Mouse (Mus musculus) C2C12 (cell line): ENCODE results near the gene Amotl2. TPM values are rescaled to one million over a fixed set of nuclear protein-coding genes. Genes with fewer than 3 reads are reported as not detected.
A peak's percentile ranks its signal among the peaks of the same experiment; 100 is the strongest.

Source experiments
- H3K27me3 ChIP-seq: one replicate; pipeline ENCODE4 v1.6.1; 2011; ENCODE audit not compliant: control insufficient read depth, insufficient read depth, insufficient read length
- H3K36me3 ChIP-seq: one replicate; pipeline ENCODE4 v1.6.1; 2011; ENCODE audit not compliant: control insufficient read depth, insufficient read depth
- H3K4me3 ChIP-seq: one replicate; pipeline ENCODE4 v1.5.1; 2011; ENCODE audit warnings: mild to moderate bottlenecking, control low read depth; ENCODE audit not compliant: poor library complexity, insufficient read depth, severe bottlenecking
- H3K79me2 ChIP-seq: one replicate; pipeline ENCODE4 v1.6.1; 2011; ENCODE audit not compliant: control insufficient read depth, insufficient read depth
- H3K79me3 ChIP-seq: one replicate; pipeline ENCODE4 v1.6.1; 2011; ENCODE audit warnings: low read depth, control low read depth
- H3ac ChIP-seq: one replicate; pipeline ENCODE3; 2011; ENCODE audit warnings: low read depth; ENCODE audit not compliant: control insufficient read depth, insufficient read length
- CEBPB ChIP-seq: IDR thresholded peaks from one replicate; pipeline ENCODE4 v1.6.1; 2011; ENCODE audit warnings: low read depth, mild to moderate bottlenecking, control low read depth, moderate library complexity
- CTCF ChIP-seq: IDR thresholded peaks from one replicate; pipeline ENCODE4 v1.5.1; 2011; ENCODE audit not compliant: control insufficient read depth, insufficient read depth, insufficient read length
- FOSL1 ChIP-seq: IDR thresholded peaks from one replicate; pipeline ENCODE4 v1.8.0; 2011; ENCODE audit warnings: mild to moderate bottlenecking, low read length; ENCODE audit not compliant: poor library complexity, insufficient read depth, severe bottlenecking
- MAX ChIP-seq: IDR thresholded peaks from one replicate; pipeline ENCODE4 v1.6.1; 2011; ENCODE audit warnings: mild to moderate bottlenecking, control low read depth
- MYOD1 ChIP-seq: IDR thresholded peaks from one replicate; pipeline ENCODE4 v1.6.1; 2011; ENCODE audit warnings: low read depth; ENCODE audit not compliant: control insufficient read depth, insufficient read length
- MYOG ChIP-seq: IDR thresholded peaks from one replicate; pipeline ENCODE4 v1.6.1; 2011; ENCODE audit not compliant: control insufficient read depth, insufficient read length; ENCODE audit errors: extremely low read depth
- USF1 ChIP-seq: IDR thresholded peaks from one replicate; pipeline ENCODE4 v1.6.1; 2011; ENCODE audit warnings: low read depth, mild to moderate bottlenecking, control low read depth, moderate library complexity
- long read RNA-seq, 2 experiments: library from polyadenylated mRNA; unstranded; transcript quantifications; one replicate each; pipeline ENCODE4 v2.0.0; 2019 to 2020
- polyA plus RNA-seq: library from polyadenylated mRNA; unstranded; fragments of >200 nt; fragmentation: generic; extraction: Trizol; gene quantifications from one replicate; pipeline ENCODE4 v1.2.1, GENCODE M21; 2012; ENCODE audit warnings: missing spikeins

Amotl2 gene
- polyA plus RNA-seq, result 61.0 TPM
- long read RNA-seq, experiment 1, full-length matches to known transcripts, result 10 of 18 reads
- long read RNA-seq, experiment 1, partial matches to known transcripts, result 2 of 18 reads
- long read RNA-seq, experiment 1, other reads (novel, unspliced or antisense), result 6 of 18 reads
- long read RNA-seq, experiment 2, full-length matches to known transcripts, result 670 of 828 reads
- long read RNA-seq, experiment 2, partial matches to known transcripts, result 52 of 828 reads
- long read RNA-seq, experiment 2, other reads (novel, unspliced or antisense), result 106 of 828 reads

DNA sequence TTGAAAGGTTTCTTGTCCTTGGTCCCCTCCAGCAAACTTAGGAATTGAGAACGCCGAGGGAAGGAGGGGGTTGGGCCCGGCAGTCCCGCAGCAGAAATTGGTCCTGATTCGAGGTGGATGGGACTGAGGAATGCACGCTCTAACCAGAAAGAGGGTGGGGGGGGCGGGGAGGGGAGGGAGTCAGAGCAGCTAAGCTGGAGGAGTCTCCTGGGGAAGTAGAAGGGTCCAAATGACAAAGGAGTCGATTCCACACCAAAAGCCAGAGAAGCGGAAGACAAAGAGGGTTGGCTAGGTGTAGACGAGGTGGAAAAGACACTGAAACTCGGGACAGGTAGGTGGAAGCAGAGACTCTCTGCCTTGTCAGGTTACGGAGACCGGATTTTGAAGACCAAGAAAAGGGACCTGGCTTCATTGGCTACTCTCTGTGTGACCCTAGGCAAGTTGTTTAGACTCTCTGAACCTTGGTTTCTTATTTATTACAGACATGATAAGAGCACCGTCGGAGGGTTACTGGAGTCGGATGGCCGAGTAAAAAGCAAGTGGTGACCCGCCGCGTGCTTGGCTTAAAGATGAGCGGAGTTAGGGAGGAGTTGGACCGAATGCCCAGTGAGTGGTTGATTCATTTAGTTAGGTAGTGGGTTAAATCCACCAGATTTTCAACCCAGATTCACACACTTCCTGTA is at the start of gene Amotl2:
Gene Amotl2, plus strand, starts transcription at position 192 of the 683 bp plus-strand sequence.
- no peaks in the 10 kb centered on the region for H3K27me3 ChIP-seq
- H3K4me3 ChIP-seq, result peak within 1 kb of the TSS; percentile 89
- H3ac ChIP-seq, result peak within 1 kb of the TSS; percentile 52
- H3K79me3 ChIP-seq, result peaks cover 37% of the 10 kb centered on the region
- peaks cover 26% of the 10 kb centered on the region for H3K36me3 ChIP-seq
- no peak for TF ChIP-seq CTCF
- no peak for TF ChIP-seq FOSL1
- no peak for TF ChIP-seq CEBPB
- no peak for TF ChIP-seq MYOD1
- no peak for TF ChIP-seq MAX
- no peak for TF ChIP-seq USF1
- TF ChIP-seq MYOG, result no peak
- peaks cover 40% of the 10 kb centered on the region for H3K79me2 ChIP-seq

DNA sequence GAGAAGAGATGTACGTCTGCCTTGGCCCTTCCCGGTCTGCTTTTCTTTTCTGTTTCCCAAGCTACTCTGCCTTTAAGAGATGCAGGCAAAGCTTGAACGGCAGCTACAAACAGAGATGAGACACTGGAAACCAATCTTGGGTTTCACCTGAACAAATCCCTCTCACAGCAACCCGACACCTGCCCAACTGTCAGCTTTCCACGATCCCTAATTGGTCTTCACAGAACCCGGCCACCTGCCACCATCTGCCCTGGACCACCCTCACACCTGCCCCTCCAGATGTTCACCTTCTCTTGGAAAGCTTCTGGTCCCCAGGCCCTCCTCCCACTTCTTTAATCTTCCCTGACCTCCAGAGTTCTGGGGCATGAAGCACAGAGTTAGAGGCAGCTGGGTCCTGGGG is 48.4 kb upstream of the Amotl2 start:
- no peak for TF ChIP-seq USF1
- no peak for TF ChIP-seq MAX
- no peak for TF ChIP-seq MYOD1
- no peak for TF ChIP-seq MYOG
- TF ChIP-seq CEBPB, result no peak
- no peak for TF ChIP-seq CTCF
- no peak for TF ChIP-seq FOSL1
- Histone ChIP-seq H3K79me2 (no peaks in the 10 kb centered on the region), H3ac (no peak overlapping the region), H3K79me3 (no peaks in the 10 kb centered on the region), H3K27me3 (no peaks in the 10 kb centered on the region), H3K4me3 (no peak overlapping the region), H3K36me3 (no peaks in the 10 kb centered on the region)

DNA sequence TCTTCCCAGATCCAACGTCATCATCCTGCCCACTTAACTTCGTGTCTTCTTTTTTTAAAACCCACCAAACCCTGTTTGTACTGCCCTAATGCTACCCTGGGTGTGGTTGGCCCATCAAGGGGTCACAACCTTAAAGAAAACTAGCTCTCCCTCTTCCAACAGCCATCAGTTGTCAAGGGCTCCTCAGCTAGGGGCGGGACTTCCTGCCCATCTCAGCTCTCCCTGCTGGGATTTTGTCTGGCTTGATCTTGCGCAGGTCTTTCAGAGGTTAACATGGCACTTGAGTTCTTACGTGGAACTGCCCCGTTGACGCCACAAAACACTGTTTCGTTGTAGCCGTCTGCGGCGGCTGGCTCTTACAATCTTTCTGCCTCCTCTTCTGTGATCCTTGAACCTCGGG is 47.6 kb upstream of the Amotl2 start:
- no peak overlapping the region for H3ac ChIP-seq
- TF ChIP-seq MYOG (no peak), FOSL1 (no peak), MAX (no peak), MYOD1 (no peak), USF1 (no peak), CEBPB (no peak)
- H3K36me3 ChIP-seq, result no peaks in the 10 kb centered on the region
- H3K27me3 ChIP-seq, result no peaks in the 10 kb centered on the region
- no peak overlapping the region for H3K4me3 ChIP-seq
- no peaks in the 10 kb centered on the region for H3K79me3 ChIP-seq
- H3K79me2 ChIP-seq, result no peaks in the 10 kb centered on the region

DNA sequence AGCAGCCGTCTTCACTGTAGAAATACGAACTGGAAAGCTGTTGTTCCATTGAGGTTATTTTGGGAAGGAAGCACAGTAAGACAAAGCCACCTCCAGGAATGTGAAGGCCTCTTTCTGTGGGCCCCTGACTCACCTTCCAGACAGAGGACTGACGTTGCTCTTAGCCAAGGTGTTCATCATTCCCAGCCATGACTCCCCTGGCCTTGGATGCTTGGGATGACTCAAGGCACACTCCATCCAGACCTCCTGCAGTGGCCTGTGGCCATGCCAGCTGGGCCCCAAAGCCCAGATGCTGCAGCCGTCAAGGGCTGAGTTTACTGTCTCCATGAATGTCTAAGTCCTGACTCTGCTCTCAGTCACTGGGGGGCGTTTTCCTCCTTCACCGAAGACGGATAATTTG is 43.1 kb upstream of the Amotl2 start:
- peak; percentile 13 for TF ChIP-seq MYOD1
- no peak for TF ChIP-seq MYOG
- Histone ChIP-seq H3ac (no peak overlapping the region), H3K4me3 (no peak overlapping the region), H3K79me2 (no peaks in the 10 kb centered on the region), H3K27me3 (no peaks in the 10 kb centered on the region), H3K79me3 (no peaks in the 10 kb centered on the region), H3K36me3 (no peaks in the 10 kb centered on the region)

DNA sequence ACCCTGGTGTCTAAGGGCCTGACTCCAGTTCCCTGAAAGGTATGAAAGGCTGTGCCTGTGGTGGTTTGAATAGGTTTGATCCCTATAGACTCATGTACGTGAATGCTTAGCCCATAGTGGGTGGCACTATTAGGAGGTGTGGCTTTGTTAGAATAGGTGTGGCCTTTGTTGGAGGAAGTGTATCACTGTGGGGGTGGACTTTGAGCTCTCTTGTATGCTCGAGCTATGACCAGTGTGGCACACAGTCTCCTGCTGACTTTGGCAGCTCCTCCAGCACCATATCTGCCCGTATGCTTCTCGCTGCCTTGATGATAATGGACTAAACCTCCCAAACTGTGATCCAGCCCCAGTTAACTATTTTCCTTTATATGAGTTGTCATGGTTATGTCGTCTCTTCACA is 40.5 kb upstream of the Amotl2 start:
- H3K27me3 ChIP-seq, result no peaks in the 10 kb centered on the region
- H3K36me3 ChIP-seq, result no peaks in the 10 kb centered on the region
- H3K4me3 ChIP-seq, result no peak overlapping the region
- H3ac ChIP-seq, result no peak overlapping the region
- H3K79me3 ChIP-seq, result no peaks in the 10 kb centered on the region
- H3K79me2 ChIP-seq, result no peaks in the 10 kb centered on the region
- TF ChIP-seq FOSL1, result no peak
- no peak for TF ChIP-seq CTCF
- TF ChIP-seq USF1, result no peak
- no peak for TF ChIP-seq MYOG
- TF ChIP-seq MAX, result no peak
- no peak for TF ChIP-seq CEBPB
- TF ChIP-seq MYOD1, result no peak

DNA sequence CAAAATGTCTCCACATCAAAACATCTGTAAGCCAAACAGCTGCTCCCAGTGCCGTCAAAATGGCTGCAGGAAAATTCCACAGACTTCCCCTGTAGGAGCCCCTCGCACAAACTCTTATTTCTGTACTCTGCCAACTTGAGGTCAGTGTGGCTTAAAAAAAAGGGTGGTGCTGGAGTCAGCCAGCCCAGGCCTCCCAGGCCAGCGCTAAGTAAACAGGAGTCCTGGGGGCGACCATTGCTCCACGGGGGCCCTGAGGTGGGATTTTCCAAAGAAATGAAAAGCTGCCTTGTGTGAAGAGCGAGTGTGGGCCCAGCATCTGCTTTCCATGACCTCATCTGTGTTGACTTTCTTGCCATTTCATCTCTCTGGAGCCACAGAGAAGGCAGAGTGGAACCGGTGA is 35.0 kb upstream of the Amotl2 start:
- TF ChIP-seq MAX, result no peak
- no peak for TF ChIP-seq MYOG
- no peak for TF ChIP-seq FOSL1
- TF ChIP-seq CEBPB, result no peak
- TF ChIP-seq CTCF, result no peak
- no peak for TF ChIP-seq MYOD1
- TF ChIP-seq USF1, result no peak
- no peaks in the 10 kb centered on the region for H3K27me3 ChIP-seq
- no peaks in the 10 kb centered on the region for H3K36me3 ChIP-seq
- no peaks in the 10 kb centered on the region for H3K79me2 ChIP-seq
- no peak overlapping the region for H3K4me3 ChIP-seq
- H3K79me3 ChIP-seq, result no peaks in the 10 kb centered on the region
- H3ac ChIP-seq, result no peak overlapping the region
